ENCODE assay signal across 8 mouse cellular contexts in genomic region chr2:3512552-3513454, GRCm38 (mm10). TPM values are rescaled to one million over a fixed set of nuclear protein-coding genes. Genes with fewer than 3 reads are reported as not detected.
DNase-seq lines count a peak whose midpoint lies in the region; ATAC-seq lines count a peak whose summit lies in the region.

TSS of gene Gm45902 (minus strand) at chr2:3512790.
TSS of gene Hspa14 (minus strand) at chr2:3512814.
TSS of gene Cdnf (plus strand) at chr2:3513030.

- H3K4me1 ChIP-seq in lung, embryonic 16.5 days (replicated peaks; ENCODE audit: control insufficient read depth, insufficient read depth, low read length), result peaks cover 13% of the 10 kb centered on the region

- peaks cover 16% of the 10 kb centered on the region for H3K36me3 ChIP-seq in lung, embryonic 16.5 days (ENCODE audit: control insufficient read depth, insufficient read depth, low read length)

- no peaks in the 10 kb centered on the region for H3K9me3 ChIP-seq in lung, embryonic 16.5 days (ENCODE audit: control insufficient read depth, low read length)

- DNase-seq in MEL-GATA-1-ER (ENCODE audit: extremely low read depth, low read depth), result peak; percentile 98
- peak; percentile 96 for DNase-seq in cerebellum, adult 8-10 months
- peak; percentile 100 for DNase-seq in forelimb bud, embryonic 11.5 days (ENCODE audit: low read depth, low spot score)
- DNase-seq in layer of hippocampus, adult 9-10 months (ENCODE audit: low spot score), result peak; percentile 94
- DNase-seq in ovary, postnatal 10 days (ENCODE audit: low spot score), result peak; percentile 83
- DNase-seq in thymus, postnatal 10 days (ENCODE audit: low spot score in 2 of 2), result peak; percentile 92 to 94

- no peaks in the 10 kb centered on the region for H3K27me3 ChIP-seq in lung, embryonic 16.5 days (ENCODE audit: control insufficient read depth, insufficient read depth, low read depth, low read length)

- peak; percentile 97 to 98 for ATAC-seq in hematopoietic stem cell, adult 5-6 weeks (replicated peaks in 1 of 2; ENCODE audit: insufficient read depth in 1 of 2, low FRiP score in 2 of 2, low TSS enrichment in 1 of 2, low read depth in 1 of 2, poor library complexity in 2 of 2, severe bottlenecking in 2 of 2)
- ATAC-seq in lung, embryonic 16.5 days (ENCODE audit: low read depth), result peak; percentile 100

- H3K4me2 ChIP-seq in lung, embryonic 16.5 days (ENCODE audit: low read depth, low read length), result peak within 1 kb of the TSS; percentile 86

- H3K27ac ChIP-seq in lung, embryonic 16.5 days (ENCODE audit: low read length), result peak within 1 kb of the TSS; percentile 73

- peak within 1 kb of the TSS; percentile 91 for H3K9ac ChIP-seq in lung, embryonic 16.5 days (ENCODE audit: low read length)

- under 1% methylated on average over 58 of the region's 60 CpGs for WGBS in lung, embryonic 16.5 days

- H3K4me3 ChIP-seq in lung, embryonic 16.5 days (ENCODE audit: low read length), result peak within 1 kb of the TSS; percentile 89

RNA-seq across cellular contexts. Expression of gene Gm45902, which starts in this region (rescaled TPM):
- 13.8 and 23.2 TPM in 2 replicates for total RNA-seq in hematopoietic stem cell, adult 5-6 weeks (2017)
- polyA plus RNA-seq in lung, embryonic 16.5 days (2015; fragmentation: Nextera tagmentation; extraction: Ambion mirVana), result 5.1 and 5.2 TPM in 2 replicates

RNA-seq across cellular contexts. Expression of gene Hspa14, which starts in this region (rescaled TPM):
- 130 and 160 TPM in 2 replicates for total RNA-seq in hematopoietic stem cell, adult 5-6 weeks (2017)
- 98.6 and 107 TPM in 2 replicates for polyA plus RNA-seq in lung, embryonic 16.5 days (2015; fragmentation: Nextera tagmentation; extraction: Ambion mirVana)

RNA-seq across cellular contexts. Expression of gene Cdnf, which starts in this region (rescaled TPM):
- total RNA-seq in hematopoietic stem cell, adult 5-6 weeks (2017), result 1.1 and 3.7 TPM in 2 replicates
- 0.18 and 0.25 TPM in 2 replicates for polyA plus RNA-seq in lung, embryonic 16.5 days (2015; fragmentation: Nextera tagmentation; extraction: Ambion mirVana)

Comparison
In these comparisons a context has a peak if more than half of its experiments do, and no peak if none do; other contexts are left out.
1. Peak in every context shown above with its lines: DNase-seq, ATAC-seq, H3K4me3 ChIP-seq and H3K27ac ChIP-seq.